Mouse (Mus musculus) cerebellum, adult 2 months (tissue): Measurements from ENCODE around the gene Coq7.

ENCODE experiments used
- CTCF ChIP-seq: fragments of 200-500 bp; IDR thresholded peaks from 2 replicates; pipeline ENCODE4 v1.5.1; 2011; ENCODE audit warnings: low read depth, mild to moderate bottlenecking, control low read depth, low read length, moderate library complexity, borderline replicate concordance; ENCODE audit not compliant: insufficient read depth
- POLR2A ChIP-seq: fragments of 200-500 bp; IDR thresholded peaks from 2 replicates; pipeline ENCODE4 v1.6.1; 2011; ENCODE audit warnings: low read length, control low read depth, borderline replicate concordance; ENCODE audit not compliant: insufficient read depth

- TF ChIP-seq POLR2A: no peak
- no peak for TF ChIP-seq CTCF
These were observed 65.1 kb downstream of the Coq7 start for GRCm38 (mm10) chr7:118468060-118468459.
